ENCODE assay signal across 9 mouse cellular contexts in the genomic region with DNA sequence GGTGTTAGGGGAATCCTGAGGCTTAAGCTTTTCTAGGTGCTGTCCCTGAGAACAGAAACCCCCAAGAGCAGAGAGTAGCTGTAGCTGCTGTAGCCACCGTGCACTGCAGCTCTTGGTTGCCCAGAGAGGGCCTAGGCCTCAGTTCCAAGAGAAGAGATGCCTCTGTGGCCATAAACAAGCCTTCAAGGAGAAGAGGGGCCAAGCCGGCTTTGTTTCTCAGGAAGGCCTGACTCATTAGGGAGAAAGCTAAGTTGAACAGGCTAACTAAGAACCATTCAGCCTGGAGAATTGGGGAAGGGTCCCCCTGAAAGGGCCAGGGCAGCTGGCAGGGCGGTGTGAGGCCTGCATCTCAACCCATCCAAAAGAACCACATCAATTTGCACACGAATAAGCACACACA.
DNase-seq lines count a peak whose midpoint lies in the region; ATAC-seq and TF ChIP-seq lines count a peak whose summit lies in the region.
"Had no signal": no experiment of that assay in that cellular context is flagged by ENCODE, and none has a peak within 500 bp of the region (broad histone marks: within the 10 kb centered on the region; RNA-seq: fewer than 3 reads in every experiment).

No protein-coding gene starts in this region.

- TF ChIP-seq CTCF in lung, adult 2 months (IDR thresholded peaks at IDR 0.05; ENCODE audit: insufficient read depth, low read length): no peak

- no peak overlapping the region for H3K4me2 ChIP-seq in kidney, embryonic 16.5 days (replicated peaks; ENCODE audit: low read depth, low read length)
- H3K4me2 ChIP-seq in forebrain, embryonic 13.5 days: peak overlapping the region; percentile 38
- peak overlapping the region; percentile 16; the same call in 1 of the 2 replicates for H3K4me2 ChIP-seq in midbrain, embryonic 13.5 days (replicated peaks)
- H3K4me2 ChIP-seq: limb, embryonic 13.5 days had no signal

- no peak for TF ChIP-seq POLR2A in lung, adult 2 months (IDR thresholded peaks at IDR 0.05; ENCODE audit: borderline replicate concordance, extremely low read depth, low read depth, low read length)

- no peak for DNase-seq in kidney, postnatal 14 days
- peak; percentile 27 for DNase-seq in Muller cell, postnatal 12 days (ENCODE audit: inconsistent ontology term)
- no peak for DNase-seq in testis, postnatal 14 days (ENCODE audit: low spot score)
- no peak for DNase-seq in cerebellum, postnatal 4 days (ENCODE audit: low spot score in 2 of 2)
- no peak for DNase-seq in lung, adult 2 months

- H3K9me3 ChIP-seq in kidney, embryonic 16.5 days (ENCODE audit: low read length): no peaks in the 10 kb centered on the region
- H3K9me3 ChIP-seq in forebrain, embryonic 13.5 days (replicated peaks): no peaks in the 10 kb centered on the region
- H3K9me3 ChIP-seq in midbrain, embryonic 13.5 days: no peaks in the 10 kb centered on the region
- H3K9me3 ChIP-seq: limb, embryonic 13.5 days had no signal

- peak overlapping the region; percentile 64 for H3K27ac ChIP-seq in kidney, embryonic 16.5 days (ENCODE audit: low read length)
- peak overlapping the region; percentile 98 for H3K27ac ChIP-seq in forebrain, embryonic 13.5 days
- H3K27ac ChIP-seq in midbrain, embryonic 13.5 days: peak overlapping the region; percentile 87
- H3K27ac ChIP-seq: limb, embryonic 13.5 days had no signal

- peaks cover 62% of the 10 kb centered on the region for H3K4me1 ChIP-seq in kidney, embryonic 16.5 days (ENCODE audit: insufficient read depth, low read length)
- H3K4me1 ChIP-seq in forebrain, embryonic 13.5 days: peaks cover 82% of the 10 kb centered on the region
- peaks cover 77% of the 10 kb centered on the region for H3K4me1 ChIP-seq in midbrain, embryonic 13.5 days (replicated peaks)
- peaks cover 9% of the 10 kb centered on the region for H3K4me1 ChIP-seq in lung, adult 2 months (ENCODE audit: control insufficient read depth, insufficient read depth, low read length)

- H3K9ac ChIP-seq in kidney, embryonic 16.5 days (replicated peaks; ENCODE audit: low read length): peak overlapping the region; percentile 56
- H3K9ac ChIP-seq in forebrain, embryonic 13.5 days: peak overlapping the region; percentile 57
- H3K9ac ChIP-seq in midbrain, embryonic 13.5 days (replicated peaks): no peak overlapping the region
- H3K9ac ChIP-seq: limb, embryonic 13.5 days had no signal

- WGBS in kidney, embryonic 16.5 days: 52% methylated on average over 4 of the region's 4 CpGs
- WGBS in forebrain, embryonic 13.5 days: 1% methylated on average over 4 of the region's 4 CpGs
- WGBS in midbrain, embryonic 13.5 days: 11% methylated on average over 4 of the region's 4 CpGs
- WGBS in lung, adult 2 months: 71% methylated on average over 4 of the region's 4 CpGs

- ATAC-seq in kidney, embryonic 16.5 days (ENCODE audit: low FRiP score, low TSS enrichment): no peak
- peak; percentile 83 for ATAC-seq in forebrain, embryonic 13.5 days
- ATAC-seq in midbrain, embryonic 13.5 days: 0 out of 2 replicates have a peak, but pooled peaks have one; percentile 63

- no peak overlapping the region for H3K4me3 ChIP-seq in kidney, embryonic 16.5 days (ENCODE audit: low read length)
- no peak overlapping the region for H3K4me3 ChIP-seq in forebrain, embryonic 13.5 days
- no peak overlapping the region for H3K4me3 ChIP-seq in midbrain, embryonic 13.5 days (replicated peaks)
- H3K4me3 ChIP-seq in lung, adult 2 months (replicated peaks; ENCODE audit: extremely low read depth, low read depth, low read length): no peak overlapping the region
- H3K4me3 ChIP-seq: limb, embryonic 13.5 days had no signal

- no peaks in the 10 kb centered on the region for H3K27me3 ChIP-seq in kidney, embryonic 16.5 days (ENCODE audit: insufficient read depth, low read length)
- no peaks in the 10 kb centered on the region for H3K27me3 ChIP-seq in forebrain, embryonic 13.5 days
- no peaks in the 10 kb centered on the region for H3K27me3 ChIP-seq in midbrain, embryonic 13.5 days
- H3K27me3 ChIP-seq: limb, embryonic 13.5 days had no signal

- H3K36me3 ChIP-seq in kidney, embryonic 16.5 days (ENCODE audit: insufficient read depth, low read length): no peaks in the 10 kb centered on the region
- 0 out of 2 replicates have a peak, but pooled peaks cover 3% of the 10 kb centered on the region for H3K36me3 ChIP-seq in forebrain, embryonic 13.5 days (ENCODE audit: poor library complexity, severe bottlenecking)
- H3K36me3 ChIP-seq in midbrain, embryonic 13.5 days: 0 out of 2 replicates have a peak, but pooled peaks cover 3% of the 10 kb centered on the region
